Mouse (Mus musculus) bone marrow, adult 2 months (tissue): ENCODE measurements around the gene Man1b1. TPM values are rescaled to one million over a fixed set of nuclear protein-coding genes. Genes with fewer than 3 reads are reported as not detected.

ENCODE experiments used
- H3K27ac ChIP-seq: fragments of 200-500 bp; 2 replicates; pipeline ENCODE4 v1.5.1; 2012; ENCODE audit warnings: low read depth, mild to moderate bottlenecking, control low read depth, inconsistent platforms, low read length; ENCODE audit not compliant: control insufficient read depth, poor library complexity, insufficient read depth
- H3K4me1 ChIP-seq: fragments of 200-500 bp; 2 replicates; pipeline ENCODE4 v1.6.1; 2011; ENCODE audit warnings: low read length; ENCODE audit not compliant: control insufficient read depth, insufficient read depth
- H3K4me3 ChIP-seq: fragments of 200-500 bp; replicated peaks from 2 replicates; pipeline ENCODE3; 2011; ENCODE audit warnings: mild to moderate bottlenecking, low read depth, low read length, control low read depth; ENCODE audit not compliant: control insufficient read depth
- CTCF ChIP-seq: fragments of 200-500 bp; IDR thresholded peaks from 2 replicates; pipeline ENCODE4 v1.5.1; 2011; ENCODE audit warnings: low read length, control low read depth; ENCODE audit not compliant: control insufficient read depth, insufficient read depth
- POLR2A ChIP-seq: fragments of 200-500 bp; IDR thresholded peaks from 2 replicates; pipeline ENCODE4 v1.6.1; 2011; ENCODE audit warnings: low read depth, mild to moderate bottlenecking, control low read depth, low read length, borderline replicate concordance; ENCODE audit not compliant: control insufficient read depth
- WGBS: fragments of 180-500 bp; shearing (Covaris S2); methylation state at CpG from one replicate; pipeline ENCODE4 v1.1.7; 2018; 5-methylcytosine and 5-hydroxymethylcytosine counted together
- polyA plus RNA-seq: library from polyadenylated mRNA; stranded (reverse); fragments of >200 nt; gene quantifications from 2 replicates; pipeline ENCODE4 v1.2.4, GENCODE M21; 2011; ENCODE audit warnings: low replicate concordance; ENCODE audit not compliant: missing spikeins, insufficient read depth, insufficient read length

Man1b1 gene
- polyA plus RNA-seq, 1 experiment, result 33.0 TPM

DNA sequence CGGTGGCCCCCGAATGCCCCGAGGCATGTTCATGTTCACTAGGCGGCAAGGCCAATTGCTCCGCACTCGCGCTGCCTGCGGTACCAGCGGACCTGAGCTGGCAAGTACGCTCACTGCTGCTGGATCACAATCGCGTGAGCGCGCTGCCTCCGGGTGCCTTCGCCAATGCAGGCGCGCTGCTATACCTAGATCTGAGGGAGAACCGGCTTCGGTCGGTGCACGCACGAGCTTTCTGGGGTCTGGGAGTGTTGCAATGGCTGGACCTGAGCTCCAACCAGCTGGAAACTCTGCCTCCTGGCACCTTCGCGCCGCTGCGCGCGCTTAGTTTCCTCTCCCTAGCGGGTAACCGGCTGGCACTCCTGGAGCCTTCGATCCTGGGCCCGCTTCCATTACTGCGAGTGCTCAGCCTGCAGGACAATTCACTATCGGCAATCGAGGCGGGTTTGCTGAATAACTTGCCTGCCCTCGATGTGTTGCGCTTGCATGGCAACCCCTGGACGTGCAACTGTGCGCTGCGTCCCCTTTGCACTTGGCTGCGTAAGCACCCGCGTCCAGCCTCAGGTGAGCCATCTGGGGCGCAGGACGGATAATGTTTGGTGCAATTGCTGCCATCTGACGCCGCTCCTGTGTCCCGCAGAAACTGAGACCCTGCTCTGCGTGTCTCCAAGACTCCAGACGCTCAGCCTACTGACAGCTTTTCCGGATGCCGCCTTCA is 41.9 kb upstream of the Man1b1 start:
- Histone ChIP-seq H3K4me1 (no peaks in the 10 kb centered on the region), H3K4me3 (no peak overlapping the region), H3K27ac (no peak overlapping the region)
- WGBS, result 3% methylated on average over 54 of the region's 54 CpGs
- no peak for TF ChIP-seq CTCF
- no peak for TF ChIP-seq POLR2A

DNA sequence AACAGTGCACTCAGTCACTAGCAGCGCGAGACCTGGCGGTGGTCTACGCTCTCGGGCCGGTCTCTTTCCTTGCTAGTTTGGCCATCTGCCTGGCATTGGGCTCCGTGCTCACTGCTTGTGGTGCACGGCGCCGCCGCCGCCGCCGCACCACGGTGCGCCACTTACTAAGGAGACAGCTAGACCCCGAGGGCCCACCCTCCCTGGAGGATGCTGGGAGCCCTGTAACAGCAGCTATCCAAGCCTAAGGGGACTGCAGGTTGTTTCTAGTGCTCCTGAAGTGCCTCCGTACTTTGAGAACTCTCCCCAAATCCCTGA is 41.4 kb upstream of the Man1b1 start:
- 4% methylated on average over 18 of the region's 18 CpGs for WGBS
- H3K4me1 ChIP-seq, result no peaks in the 10 kb centered on the region
- H3K4me3 ChIP-seq, result no peak overlapping the region
- TF ChIP-seq POLR2A (no peak), CTCF (no peak)
- H3K27ac ChIP-seq, result no peak overlapping the region

GRCm38 (mm10) chr2:25291184-25292053 is 40.7 kb upstream of the Man1b1 start:
- WGBS, result 10% methylated on average over 32 of the region's 32 CpGs
- Histone ChIP-seq H3K4me1 (no peaks in the 10 kb centered on the region), H3K27ac (no peak overlapping the region), H3K4me3 (no peak overlapping the region)
- TF ChIP-seq POLR2A, result no peak
- no peak for TF ChIP-seq CTCF

GRCm38 (mm10) chr2:25292054-25292544 is 40.0 kb upstream of the Man1b1 start:
- Histone ChIP-seq H3K4me1 (no peaks in the 10 kb centered on the region), H3K4me3 (no peak overlapping the region), H3K27ac (no peak overlapping the region)
- no peak for TF ChIP-seq POLR2A
- TF ChIP-seq CTCF, result no peak
- WGBS, result 8% methylated on average over 43 of the region's 43 CpGs

GRCm38 (mm10) chr2:25292856-25293255 is 39.3 kb upstream of the Man1b1 start:
- no peak overlapping the region for H3K4me3 ChIP-seq
- H3K27ac ChIP-seq, result no peak overlapping the region
- 0% methylated on average over 1 of the region's 1 CpGs for WGBS
- TF ChIP-seq CTCF (peak; percentile 77), POLR2A (no peak)
- no peaks in the 10 kb centered on the region for H3K4me1 ChIP-seq

GRCm38 (mm10) chr2:25293706-25294105 is 38.4 kb upstream of the Man1b1 start:
- TF ChIP-seq CTCF, result no peak
- H3K27ac ChIP-seq, result no peak overlapping the region
- H3K4me1 ChIP-seq, result no peaks in the 10 kb centered on the region
- WGBS, result 75% methylated on average over 9 of the region's 9 CpGs
- no peak overlapping the region for H3K4me3 ChIP-seq

- no peak for TF ChIP-seq CTCF
- TF ChIP-seq POLR2A, result no peak
- WGBS, result 69% methylated on average over 8 of the region's 8 CpGs
- H3K4me1 ChIP-seq, result no peaks in the 10 kb centered on the region
- no peak overlapping the region for H3K4me3 ChIP-seq
- H3K27ac ChIP-seq, result no peak overlapping the region
Observed at GRCm38 (mm10) chr2:25297093-25297492, 35.0 kb upstream of the Man1b1 start.

DNA sequence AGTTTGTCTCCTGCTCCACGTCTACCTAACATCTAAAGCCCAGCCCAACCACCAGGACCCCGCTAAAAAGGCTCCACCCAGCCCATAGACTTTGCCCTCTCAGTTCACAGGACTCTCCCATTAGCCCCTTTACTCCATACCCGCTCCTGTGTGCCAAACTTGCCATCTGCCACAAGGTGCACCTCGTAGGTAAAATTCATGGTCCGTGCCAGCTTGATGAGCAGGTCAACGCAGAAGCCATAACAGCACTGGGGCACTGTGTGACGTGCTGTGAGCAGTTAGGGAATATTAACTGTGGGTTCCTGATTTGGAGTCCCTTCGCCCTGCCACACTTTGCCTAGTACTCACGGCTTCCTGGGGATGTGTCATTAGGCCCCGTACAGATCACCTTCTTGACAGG is 34.1 kb upstream of the Man1b1 start:
- TF ChIP-seq POLR2A (no peak), CTCF (no peak)
- WGBS, result 69% methylated on average over 10 of the region's 10 CpGs

DNA sequence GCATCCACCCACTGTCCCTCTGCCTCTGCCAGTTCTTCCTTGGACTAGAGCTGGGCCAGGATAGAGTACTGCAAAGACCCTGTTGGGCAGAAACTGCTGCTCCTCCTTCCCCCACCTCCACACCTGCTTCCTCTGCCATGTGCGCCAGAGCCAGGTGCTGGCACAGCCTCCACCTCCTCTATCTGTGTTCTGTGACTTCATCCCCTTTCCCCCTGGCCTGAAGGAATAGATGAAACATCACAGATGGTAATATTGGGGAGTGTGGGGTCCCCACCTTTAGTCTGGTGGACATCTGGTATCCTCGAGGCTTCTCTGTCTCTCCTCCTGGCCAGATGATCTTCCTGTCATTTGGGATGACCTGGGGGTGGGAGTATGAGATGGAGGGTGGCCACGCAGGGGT is 28.7 kb upstream of the Man1b1 start:
- TF ChIP-seq CTCF, result no peak
- TF ChIP-seq POLR2A, result no peak
- H3K4me1 ChIP-seq, result no peaks in the 10 kb centered on the region
- no peak overlapping the region for H3K4me3 ChIP-seq
- 51% methylated on average over 3 of the region's 3 CpGs for WGBS
- H3K27ac ChIP-seq, result no peak overlapping the region

More for the DNA sequence above, 34.1 kb upstream of the Man1b1 start:
- H3K4me1 ChIP-seq, result no peaks in the 10 kb centered on the region
- no peak overlapping the region for H3K4me3 ChIP-seq
- H3K27ac ChIP-seq, result no peak overlapping the region
